Mouse (Mus musculus) heart, embryonic 14.5 days (tissue): ENCODE measurements around the gene Igtp. TPM values are rescaled to one million over a fixed set of nuclear protein-coding genes. Genes with fewer than 3 reads are reported as not detected.

Experiments used
- ATAC-seq: fragments of 200-750 bp; cut with Nextera tagmentation; 2 replicates; pipeline ENCODE4 v1.8.0; 2017; ENCODE audit warnings: low read depth, moderate TSS enrichment; ENCODE audit not compliant: insufficient number of reproducible peaks, insufficient read depth, low FRiP score
- H3K27ac ChIP-seq, 2 experiments: fragments of 200-500 bp in 1 of 2; fragments of 300-500 bp in 1 of 2; sonication (generic) in 1 of 2; replicated peaks in 1 of 2; 2 replicates each; pipeline ENCODE4 v1.5.1; 2012 to 2014; ENCODE audit warnings: low read depth in 2 of 2, low read length in 2 of 2, control low read depth in 1 of 2, mild to moderate bottlenecking in 1 of 2, mixed read lengths in 1 of 2; ENCODE audit not compliant: control insufficient read depth in 1 of 2, insufficient read depth in 1 of 2
- H3K27me3 ChIP-seq: fragments of 300-500 bp; sonication (generic); 2 replicates; pipeline ENCODE4 v1.6.1; 2014; ENCODE audit warnings: mild to moderate bottlenecking, low read length, control low read depth; ENCODE audit not compliant: control insufficient read depth, insufficient read depth
- H3K36me3 ChIP-seq: fragments of 300-500 bp; sonication (generic); 2 replicates; pipeline ENCODE4 v1.6.1; 2014; ENCODE audit warnings: mild to moderate bottlenecking, control low read depth, low read length, mixed read lengths; ENCODE audit not compliant: control insufficient read depth, insufficient read depth
- H3K4me1 ChIP-seq, 2 experiments: fragments of 200-500 bp in 1 of 2; fragments of 300-500 bp in 1 of 2; sonication (generic) in 1 of 2; 2 replicates each; pipeline ENCODE4 v1.6.1; 2012 to 2014; ENCODE audit warnings: low read length in 2 of 2, control low read depth in 1 of 2, mixed read lengths in 1 of 2; ENCODE audit not compliant: control insufficient read depth in 2 of 2, insufficient read depth in 2 of 2
- H3K4me2 ChIP-seq: fragments of 300-500 bp; sonication (generic); 2 replicates; pipeline ENCODE4 v1.6.1; 2014; ENCODE audit warnings: mild to moderate bottlenecking, low read length
- H3K4me3 ChIP-seq, 2 experiments: fragments of 200-500 bp in 1 of 2; fragments of 300-500 bp in 1 of 2; sonication (generic) in 1 of 2; 2 replicates each; pipeline ENCODE4 v1.5.1; 2012 to 2014; ENCODE audit warnings: low read length in 2 of 2, mild to moderate bottlenecking in 2 of 2, control low read depth in 1 of 2, low read depth in 1 of 2, moderate library complexity in 1 of 2; ENCODE audit not compliant: control insufficient read depth in 1 of 2, insufficient read depth in 1 of 2
- H3K9ac ChIP-seq: fragments of 300-500 bp; sonication (generic); 2 replicates; pipeline ENCODE4 v1.6.1; 2014; ENCODE audit warnings: mild to moderate bottlenecking, low read length
- H3K9me3 ChIP-seq: fragments of 300-500 bp; sonication (generic); 2 replicates; pipeline ENCODE4 v1.6.1; 2016; ENCODE audit warnings: low read length, control low read depth; ENCODE audit not compliant: control insufficient read depth
- WGBS: fragments of 180-500 bp; shearing (Covaris S2); extraction: QIAGEN DNeasy Blood & Tissue Kit; methylation state at CpG from one replicate; pipeline ENCODE4 v1.1.7; 2014; 5-methylcytosine and 5-hydroxymethylcytosine counted together
- polyA plus RNA-seq: library from polyadenylated mRNA; unstranded; fragments of >200 nt; fragmentation: Nextera tagmentation; extraction: Ambion mirVana; gene quantifications from 2 replicates; pipeline ENCODE4 v1.2.1, GENCODE M21; 2014

Igtp gene
- polyA plus RNA-seq, 1 experiment from 2014 or later: 6.2 TPM

- no peaks in the 10 kb centered on the region for H3K27me3 ChIP-seq
- H3K4me1 ChIP-seq: peaks cover 9 to 25% of the 10 kb centered on the region in 2 experiments
- WGBS: 41% methylated on average over 4 of the region's 4 CpGs
- H3K36me3 ChIP-seq: no peaks in the 10 kb centered on the region
- H3K9ac ChIP-seq: no peak overlapping the region
- H3K4me2 ChIP-seq: peak overlapping the region; percentile 43
- no peak for ATAC-seq
- H3K9me3 ChIP-seq: no peaks in the 10 kb centered on the region
- H3K27ac ChIP-seq: peak overlapping the region; percentile 54 to 70
- no peak overlapping the region for H3K4me3 ChIP-seq
These were observed 5.4 kb upstream of the Igtp start for GRCm38 (mm10) chr11:58193860-58194520.

DNA sequence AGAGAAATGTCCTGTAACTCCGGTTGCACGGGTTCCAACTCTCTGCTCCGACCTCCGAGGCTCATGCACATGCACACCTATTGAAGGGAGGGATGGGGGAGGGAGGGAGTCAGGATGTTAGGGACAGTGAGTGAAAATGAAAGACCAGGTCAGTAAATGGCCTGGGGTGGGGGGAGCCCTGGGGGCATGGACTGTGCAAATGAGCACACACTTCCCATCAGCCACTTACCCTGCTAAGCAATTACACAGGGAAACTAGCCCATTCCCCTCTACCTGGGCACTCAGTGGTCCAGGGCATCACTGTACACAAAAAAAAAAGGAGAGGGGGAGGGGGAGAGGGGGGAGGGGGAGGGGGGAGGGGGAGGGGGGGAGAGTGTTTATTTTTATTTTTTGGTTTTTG lies 693 bp upstream of the Igtp start:
- peak overlapping the region in 1 of 2 experiments; percentile 70; a peak in 2 of 4 replicates for H3K4me3 ChIP-seq
- no peak overlapping the region for H3K27ac ChIP-seq
- no peaks in the 10 kb centered on the region for H3K9me3 ChIP-seq
- WGBS: 81% methylated on average over 4 of the region's 4 CpGs
- H3K4me2 ChIP-seq: peak overlapping the region; percentile 76
- peak overlapping the region; percentile 84; the same call in 1 of the 2 replicates for H3K9ac ChIP-seq
- no peak for ATAC-seq
- peaks cover 9 to 24% of the 10 kb centered on the region in 2 experiments for H3K4me1 ChIP-seq
- H3K27me3 ChIP-seq: no peaks in the 10 kb centered on the region
- H3K36me3 ChIP-seq: no peaks in the 10 kb centered on the region

GRCm38 (mm10) chr11:58200226-58200625 lies 870 bp downstream of the Igtp start:
- H3K4me1 ChIP-seq: peaks cover 5 to 18% of the 10 kb centered on the region in 2 experiments
- WGBS: 90% methylated on average over 4 of the region's 4 CpGs
- no peak overlapping the region for H3K4me3 ChIP-seq
- no peak overlapping the region for H3K9ac ChIP-seq
- no peak for ATAC-seq
- H3K4me2 ChIP-seq: peak overlapping the region; percentile 76
- H3K27ac ChIP-seq: no peak overlapping the region
- H3K36me3 ChIP-seq: no peaks in the 10 kb centered on the region
- no peaks in the 10 kb centered on the region for H3K27me3 ChIP-seq
- no peaks in the 10 kb centered on the region for H3K9me3 ChIP-seq

- H3K27ac ChIP-seq: no peak overlapping the region
- H3K36me3 ChIP-seq: no peaks in the 10 kb centered on the region
- H3K27me3 ChIP-seq: no peaks in the 10 kb centered on the region
- no peak overlapping the region for H3K4me3 ChIP-seq
- H3K9ac ChIP-seq: no peak overlapping the region
- no peak overlapping the region for H3K4me2 ChIP-seq
- ATAC-seq: no peak
- no peaks in the 10 kb centered on the region for H3K9me3 ChIP-seq
- WGBS: 83% methylated on average over 12 of the region's 12 CpGs
- peaks cover 5 to 18% of the 10 kb centered on the region in 2 experiments for H3K4me1 ChIP-seq
These were observed 1.7 kb downstream of the Igtp start for GRCm38 (mm10) chr11:58201052-58201451.

DNA sequence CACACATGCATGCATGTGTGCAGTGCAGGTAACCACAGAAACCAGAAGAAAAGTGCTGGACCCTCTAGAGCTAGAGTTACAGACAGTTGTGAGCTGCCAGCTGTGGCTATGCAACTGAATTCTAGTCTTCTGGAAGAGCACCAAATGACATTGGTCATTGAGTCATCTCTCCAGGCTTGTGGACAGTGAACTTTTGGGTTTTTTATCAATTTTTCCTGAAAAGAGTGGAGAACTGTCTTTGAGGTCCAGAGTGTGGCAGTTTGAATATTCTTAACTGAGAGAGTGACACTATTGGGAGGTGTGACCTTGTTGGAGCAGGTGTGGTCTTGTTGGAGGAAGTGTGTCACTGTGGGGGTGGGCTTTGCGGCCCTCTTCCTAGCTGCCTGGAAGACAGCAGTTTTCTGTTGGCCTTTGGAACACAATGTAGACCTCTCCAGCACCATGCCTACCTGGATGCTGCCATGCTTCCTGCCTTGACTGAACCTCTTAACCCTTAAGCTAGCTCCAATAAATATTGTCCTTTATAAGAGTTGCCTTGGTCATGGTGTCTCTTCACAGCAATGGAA lies 11.0 kb downstream of the Igtp start:
- Histone ChIP-seq H3K4me2 (no peak overlapping the region), H3K27me3 (no peaks in the 10 kb centered on the region), H3K4me1 (peaks cover 7 to 16% of the 10 kb centered on the region in 2 experiments), H3K4me3 (no peak overlapping the region), H3K9ac (no peak overlapping the region), H3K9me3 (no peaks in the 10 kb centered on the region), H3K27ac (no peak overlapping the region), H3K36me3 (no peaks in the 10 kb centered on the region)
- WGBS: 80% methylated on average over 1 of the region's 1 CpGs
- no peak for ATAC-seq

DNA sequence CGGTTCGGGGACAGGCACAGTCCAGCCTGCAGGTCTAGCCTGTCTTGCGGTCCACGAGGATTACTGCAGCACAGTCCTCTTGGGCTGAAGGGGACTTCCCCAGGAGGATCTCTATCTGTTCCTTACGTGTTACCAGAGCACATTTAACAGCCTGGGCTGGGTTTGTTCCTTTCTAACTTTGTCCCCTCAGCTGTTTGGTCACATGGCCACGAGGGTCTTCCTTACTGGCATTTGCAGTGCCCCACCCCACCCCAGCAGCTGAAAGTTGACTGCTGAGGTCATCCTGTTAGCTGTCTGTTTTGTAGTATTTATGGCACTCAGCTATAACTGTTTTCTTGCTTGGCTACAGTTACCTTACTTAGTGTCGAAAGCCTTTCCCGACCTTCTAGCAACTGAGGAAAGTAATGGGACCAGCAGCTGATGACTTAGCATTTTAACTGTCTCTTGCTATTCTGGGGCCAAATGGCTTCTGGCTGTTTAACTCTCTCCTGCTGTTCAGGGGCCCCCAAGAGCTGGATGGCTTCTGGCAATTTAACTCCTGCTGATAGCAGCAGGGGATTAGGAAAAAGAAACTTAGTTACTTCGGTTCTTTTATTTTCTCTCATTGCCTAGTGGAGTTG lies 11.8 kb downstream of the Igtp start:
- Histone ChIP-seq H3K9ac (peak overlapping the region; percentile 56; the same call in 1 of the 2 replicates), H3K27ac (peak overlapping the region; percentile 14 to 33; a peak in 2 of 4 replicates), H3K4me2 (peak overlapping the region; percentile 35), H3K36me3 (no peaks in the 10 kb centered on the region), H3K27me3 (no peaks in the 10 kb centered on the region), H3K4me3 (no peak overlapping the region), H3K4me1 (peaks cover 7 to 17% of the 10 kb centered on the region in 2 experiments), H3K9me3 (no peaks in the 10 kb centered on the region)
- no peak for ATAC-seq
- 14% methylated on average over 9 of the region's 9 CpGs for WGBS

DNA sequence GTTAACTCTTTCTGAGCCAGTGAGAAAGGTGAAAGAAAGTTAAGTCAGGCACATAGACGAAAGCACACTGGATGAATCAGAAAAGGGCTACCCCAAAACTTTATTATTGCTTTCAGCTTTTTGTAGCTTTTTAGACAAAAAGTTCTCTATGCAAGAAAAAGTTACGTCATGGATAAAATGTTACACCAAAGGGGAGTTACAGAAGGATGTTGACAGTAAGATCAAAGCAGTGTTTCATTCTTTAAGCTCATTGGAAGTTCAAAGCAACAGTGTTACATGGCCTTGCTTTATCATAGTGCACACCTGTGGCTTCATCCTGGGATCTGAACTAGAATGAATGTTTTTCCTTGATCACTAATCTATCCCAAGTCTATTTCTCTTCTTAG lies 12.3 kb downstream of the Igtp start:
- H3K9ac ChIP-seq: peak overlapping the region; percentile 56; the same call in 1 of the 2 replicates
- ATAC-seq: no peak
- peaks cover 7 to 17% of the 10 kb centered on the region in 2 experiments for H3K4me1 ChIP-seq
- no peaks in the 10 kb centered on the region for H3K9me3 ChIP-seq
- H3K4me2 ChIP-seq: peak overlapping the region; percentile 35
- no peaks in the 10 kb centered on the region for H3K36me3 ChIP-seq
- H3K27ac ChIP-seq: peak overlapping the region; percentile 14 to 33; a peak in 1 of 4 replicates
- 42% methylated on average over 2 of the region's 2 CpGs for WGBS
- H3K27me3 ChIP-seq: no peaks in the 10 kb centered on the region
- no peak overlapping the region for H3K4me3 ChIP-seq
